9 mouse cellular contexts compared by ENCODE assay signal in the genomic region with DNA sequence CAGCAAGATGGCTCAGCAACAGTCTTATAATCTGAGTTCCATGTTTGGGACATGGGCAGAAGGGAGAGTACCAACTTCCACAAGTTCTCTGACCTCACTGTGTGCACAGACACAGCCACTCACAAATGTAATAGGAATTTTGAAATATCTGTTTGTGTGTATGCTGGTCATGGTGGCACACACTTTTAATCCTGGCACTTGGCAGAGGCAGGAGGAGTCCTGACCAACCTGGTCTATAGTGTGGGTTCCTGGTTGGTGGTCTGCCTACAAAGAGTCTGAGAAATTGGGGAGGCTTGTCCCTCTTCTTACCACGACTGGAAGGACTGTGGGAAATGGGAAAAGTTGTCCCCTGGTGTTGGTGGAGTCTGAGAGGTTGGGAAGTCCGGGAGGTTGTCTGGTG. TPM values are rescaled to one million over a fixed set of nuclear protein-coding genes. Genes with fewer than 3 reads are reported as not detected.
DNase-seq lines count a peak whose midpoint lies in the region; ATAC-seq and TF ChIP-seq lines count a peak whose summit lies in the region.
"Had no signal": no experiment of that assay in that cellular context is flagged by ENCODE, and none has a peak within 500 bp of the region (broad histone marks: within the 10 kb centered on the region; RNA-seq: fewer than 3 reads in every experiment).

No protein-coding gene starts in this region.

- TF ChIP-seq CTCF in olfactory bulb, adult 2 months (IDR thresholded peaks at IDR 0.05; ENCODE audit: insufficient read depth, low read depth, low read length), result no peak

- H3K27me3 ChIP-seq in lung, embryonic 16.5 days (ENCODE audit: control insufficient read depth, insufficient read depth, low read depth, low read length), result no peaks in the 10 kb centered on the region
- H3K27me3 ChIP-seq in forebrain, embryonic 11.5 days (ENCODE audit: control insufficient read depth, insufficient read depth, low read length), result no peaks in the 10 kb centered on the region
- H3K27me3 ChIP-seq in limb, embryonic 12.5 days, result no peaks in the 10 kb centered on the region

- peak overlapping the region; percentile 99 for H3K4me2 ChIP-seq in lung, embryonic 16.5 days (ENCODE audit: low read depth, low read length)
- peak overlapping the region; percentile 83 for H3K4me2 ChIP-seq in forebrain, embryonic 11.5 days (ENCODE audit: low read depth, low read length, severe bottlenecking)
- peak overlapping the region; percentile 97 for H3K4me2 ChIP-seq in limb, embryonic 12.5 days

- no peak overlapping the region for H3K27ac ChIP-seq in lung, embryonic 16.5 days (ENCODE audit: low read length)
- no peak overlapping the region for H3K27ac ChIP-seq in forebrain, embryonic 11.5 days (ENCODE audit: low read depth, low read length)
- no peak overlapping the region for H3K27ac ChIP-seq in limb, embryonic 12.5 days
- no peak overlapping the region for H3K27ac ChIP-seq in olfactory bulb, adult 2 months (ENCODE audit: insufficient read depth, low read depth, low read length)

- no peak for ATAC-seq in lung, embryonic 16.5 days (ENCODE audit: low read depth)
- ATAC-seq in forebrain, embryonic 11.5 days (replicated peaks; ENCODE audit: low FRiP score), result no peak
- ATAC-seq in limb, embryonic 12.5 days (ENCODE audit: insufficient number of reproducible peaks, insufficient read depth, low FRiP score, low TSS enrichment, low read depth), result no peak
- ATAC-seq: inflammation-experienced regulatory T-cells, adult 6 months had no signal

- TF ChIP-seq POLR2A in olfactory bulb, adult 2 months (IDR thresholded peaks at IDR 0.05; ENCODE audit: insufficient read depth, low read depth, low read length), result no peak

- H3K4me1 ChIP-seq in lung, embryonic 16.5 days (replicated peaks; ENCODE audit: control insufficient read depth, insufficient read depth, low read length), result peaks cover 42% of the 10 kb centered on the region
- peaks cover 17% of the 10 kb centered on the region for H3K4me1 ChIP-seq in forebrain, embryonic 11.5 days (replicated peaks; ENCODE audit: control insufficient read depth, insufficient read depth, low read length)
- H3K4me1 ChIP-seq in limb, embryonic 12.5 days (replicated peaks), result peaks cover 33% of the 10 kb centered on the region
- H3K4me1 ChIP-seq in olfactory bulb, adult 2 months (ENCODE audit: control insufficient read depth, insufficient read depth, low read length), result peaks cover 45% of the 10 kb centered on the region

- no peak for DNase-seq in lung, postnatal 4 days
- no peak for DNase-seq in forebrain, embryonic 11.5 days (ENCODE audit: low spot score)
- no peak for DNase-seq in urinary bladder, postnatal 10 days (ENCODE audit: low spot score)
- DNase-seq in cerebellum, adult 18-20 months, result no peak
- no peak for DNase-seq in thymus, adult 18-20 months

- H3K9me3 ChIP-seq in lung, embryonic 16.5 days (ENCODE audit: control insufficient read depth, low read length), result no peaks in the 10 kb centered on the region
- H3K9me3 ChIP-seq in forebrain, embryonic 11.5 days (ENCODE audit: control insufficient read depth, low read length), result no peaks in the 10 kb centered on the region
- no peaks in the 10 kb centered on the region for H3K9me3 ChIP-seq in limb, embryonic 12.5 days

- H3K36me3 ChIP-seq in lung, embryonic 16.5 days (ENCODE audit: control insufficient read depth, insufficient read depth, low read length), result no peaks in the 10 kb centered on the region
- no peaks in the 10 kb centered on the region for H3K36me3 ChIP-seq in forebrain, embryonic 11.5 days (ENCODE audit: control insufficient read depth, insufficient read depth, low read length)
- H3K36me3 ChIP-seq in limb, embryonic 12.5 days, result no peaks in the 10 kb centered on the region

- WGBS in lung, embryonic 16.5 days, result 34% methylated on average over 2 of the region's 2 CpGs
- 63% methylated on average over 2 of the region's 2 CpGs for WGBS in forebrain, embryonic 11.5 days
- 61% methylated on average over 2 of the region's 2 CpGs for WGBS in limb, embryonic 12.5 days
- 19% methylated on average over 2 of the region's 2 CpGs for WGBS in olfactory bulb, adult 2 months

- peak overlapping the region; percentile 96 for H3K4me3 ChIP-seq in lung, embryonic 16.5 days (ENCODE audit: low read length)
- H3K4me3 ChIP-seq in forebrain, embryonic 11.5 days (ENCODE audit: low read depth, low read length), result peak overlapping the region; percentile 98
- peak overlapping the region; percentile 99 for H3K4me3 ChIP-seq in limb, embryonic 12.5 days (replicated peaks)
- H3K4me3 ChIP-seq in olfactory bulb, adult 2 months (ENCODE audit: insufficient read depth, low read depth, low read length), result peak overlapping the region; percentile 67

- peak overlapping the region; percentile 96 for H3K9ac ChIP-seq in lung, embryonic 16.5 days (ENCODE audit: low read length)
- peak overlapping the region; percentile 99; the same call in 1 of the 2 replicates for H3K9ac ChIP-seq in forebrain, embryonic 11.5 days (ENCODE audit: low read length)
- H3K9ac ChIP-seq in limb, embryonic 12.5 days (replicated peaks), result peak overlapping the region; percentile 95

RNA-seq across cellular contexts. Expression of gene Dot1l, which starts 1.5 kb away (rescaled TPM):
- 15.4 and 17.5 TPM in 2 replicates for polyA plus RNA-seq in lung, embryonic 16.5 days (2015; fragmentation: Nextera tagmentation; extraction: Ambion mirVana)
- 34.5 and 34.9 TPM in 2 replicates for polyA plus RNA-seq in forebrain, embryonic 11.5 days (2014; fragmentation: Nextera tagmentation; extraction: Ambion mirVana)
- 21.8 and 22.8 TPM in 2 replicates for polyA plus RNA-seq in limb, embryonic 12.5 days (2016; fragmentation: Nextera tagmentation; extraction: Ambion mirVana)
- 106 and 235 TPM in 2 replicates for polyA plus RNA-seq in olfactory bulb, adult 2 months (2012; ENCODE audit: insufficient read depth, insufficient read length, low replicate concordance, missing spikeins)

RNA-seq across cellular contexts. Expression of gene Ap3d1, which starts 14.4 kb away (rescaled TPM):
- polyA plus RNA-seq in lung, embryonic 16.5 days (2015; fragmentation: Nextera tagmentation; extraction: Ambion mirVana), result 59.6 and 59.9 TPM in 2 replicates
- polyA plus RNA-seq in forebrain, embryonic 11.5 days (2014; fragmentation: Nextera tagmentation; extraction: Ambion mirVana), result 84.2 and 86.3 TPM in 2 replicates
- polyA plus RNA-seq in limb, embryonic 12.5 days (2016; fragmentation: Nextera tagmentation; extraction: Ambion mirVana), result 73.8 and 76.8 TPM in 2 replicates
- 105 TPM in 1 of 2 replicates, not detected in the other for polyA plus RNA-seq in olfactory bulb, adult 2 months (2012; ENCODE audit: insufficient read depth, insufficient read length, low replicate concordance, missing spikeins)

RNA-seq across cellular contexts. Expression of gene Sf3a2, which starts 41.5 kb away (rescaled TPM):
- polyA plus RNA-seq in lung, embryonic 16.5 days (2015; fragmentation: Nextera tagmentation; extraction: Ambion mirVana), result 60.9 and 75.7 TPM in 2 replicates
- polyA plus RNA-seq in forebrain, embryonic 11.5 days (2014; fragmentation: Nextera tagmentation; extraction: Ambion mirVana), result 116 and 119 TPM in 2 replicates
- polyA plus RNA-seq in limb, embryonic 12.5 days (2016; fragmentation: Nextera tagmentation; extraction: Ambion mirVana), result 63.0 and 72.8 TPM in 2 replicates
- not detected in 2 replicates for polyA plus RNA-seq in olfactory bulb, adult 2 months (2012; ENCODE audit: insufficient read depth, insufficient read length, low replicate concordance, missing spikeins)

RNA-seq across cellular contexts. Expression of gene Plekhj1, which starts 41.9 kb away (rescaled TPM):
- polyA plus RNA-seq in lung, embryonic 16.5 days (2015; fragmentation: Nextera tagmentation; extraction: Ambion mirVana), result 92.7 and 100 TPM in 2 replicates
- polyA plus RNA-seq in forebrain, embryonic 11.5 days (2014; fragmentation: Nextera tagmentation; extraction: Ambion mirVana), result 160 and 163 TPM in 2 replicates
- polyA plus RNA-seq in limb, embryonic 12.5 days (2016; fragmentation: Nextera tagmentation; extraction: Ambion mirVana), result 132 and 144 TPM in 2 replicates
- polyA plus RNA-seq in olfactory bulb, adult 2 months (2012; ENCODE audit: insufficient read depth, insufficient read length, low replicate concordance, missing spikeins), result not detected in 2 replicates

RNA-seq across cellular contexts. Expression of gene Amh, which starts 48.5 kb away (rescaled TPM):
- polyA plus RNA-seq in lung, embryonic 16.5 days (2015; fragmentation: Nextera tagmentation; extraction: Ambion mirVana), result 0.13 TPM in 1 of 2 replicates, not detected in the other
- 0.15 and 0.16 TPM in 2 replicates for polyA plus RNA-seq in forebrain, embryonic 11.5 days (2014; fragmentation: Nextera tagmentation; extraction: Ambion mirVana)
- polyA plus RNA-seq in limb, embryonic 12.5 days (2016; fragmentation: Nextera tagmentation; extraction: Ambion mirVana), result not detected in 2 replicates
- polyA plus RNA-seq in olfactory bulb, adult 2 months (2012; ENCODE audit: insufficient read depth, insufficient read length, low replicate concordance, missing spikeins), result not detected in 2 replicates
- polyA plus RNA-seq: inflammation-experienced regulatory T-cells, adult 6 months had no signal
